Mouse (Mus musculus): ENCODE results near the gene Rmdn3. TPM values are rescaled to one million over a fixed set of nuclear protein-coding genes. Genes with fewer than 3 reads are reported as not detected.
A peak's percentile ranks its signal among the peaks of the same experiment; 100 is the strongest.

Rmdn3 gene
- total and polyA plus RNA-seq, 3 experiments: 41.8 to 59.1 (median 49.9) TPM

DNA sequence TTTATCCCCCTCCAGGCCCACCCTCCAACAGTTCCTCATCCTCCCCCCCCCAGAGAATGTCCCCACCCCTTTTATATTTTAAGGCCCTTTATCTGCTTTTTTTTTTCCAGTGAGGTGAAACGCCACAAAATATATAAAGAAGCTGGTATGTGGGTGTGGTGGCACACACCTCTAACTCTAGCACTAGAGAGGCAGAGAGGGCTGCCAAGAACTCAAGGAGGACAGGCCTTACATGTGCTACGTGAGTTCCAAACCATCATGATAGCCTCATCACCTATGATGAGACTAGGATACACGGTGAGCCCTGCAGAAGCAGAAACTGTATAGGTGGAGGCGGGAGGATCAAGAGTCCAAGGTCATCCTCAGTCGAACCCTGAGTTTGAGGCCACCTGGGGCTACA is 34.1 kb upstream of the Rmdn3 start:
- peaks cover under 1 to 11% of the 10 kb centered on the region in 2 experiments for H3K36me3 ChIP-seq (replicated peaks in 1 of 2; ENCODE audit: control insufficient read depth in 1 of 2, insufficient read depth in 1 of 2, low read length in 1 of 2)
- H3K4me1 ChIP-seq (ENCODE audit: control insufficient read depth in 1 of 2, insufficient read depth in 2 of 2): peaks cover 2 to 11% of the 10 kb centered on the region in 2 experiments; a peak in 2 of 4 replicates
- DNase-seq (ENCODE audit: extremely low read depth): no peak
- in situ Hi-C loops (cut with MboI; ENCODE audit: low pct_ligation_motif_present, low pct_unique_long_range_greater_than_20kb, low sequenced_read_pairs): loop anchor here (10.0 to 25.0 kb wide), 3 partner anchors 46 to 429 kb away; partner anchors contain the start of genes Ccdc9b and Phgr1
- no peaks in the 10 kb centered on the region for H3K79me2 ChIP-seq (replicated peaks; ENCODE audit: control insufficient read depth, extremely low read depth, insufficient read depth, poor library complexity, severe bottlenecking)
- dilution Hi-C loops (cut with MboI; ENCODE audit: extremely low pct_ligation_motif_present, extremely low pct_unique_long_range_greater_than_20kb, low sequenced_read_pairs): no loop called here
- H3K9me3 ChIP-seq (replicated peaks; ENCODE audit: low read length): no peaks in the 10 kb centered on the region
- no peak overlapping the region for H3K9ac ChIP-seq (ENCODE audit: insufficient read depth, low read depth)
- H3K4me2 ChIP-seq (ENCODE audit: insufficient read depth, low read depth, poor library complexity, severe bottlenecking): no peak overlapping the region
- H3K27ac ChIP-seq (ENCODE audit: insufficient read depth, low read depth): no peak overlapping the region
- H3K4me3 ChIP-seq (replicated peaks in 1 of 3; ENCODE audit: low read depth in 2 of 3, low read length in 2 of 3, poor library complexity in 1 of 3): no peak overlapping the region
- no peaks in the 10 kb centered on the region for H3K27me3 ChIP-seq (replicated peaks)
- TF ChIP-seq SIN3A (IDR thresholded peaks at IDR 0.05; ENCODE audit: low read length) (no peak), CHD2 (IDR thresholded peaks at IDR 0.05; ENCODE audit: low read length) (no peak)

DNA sequence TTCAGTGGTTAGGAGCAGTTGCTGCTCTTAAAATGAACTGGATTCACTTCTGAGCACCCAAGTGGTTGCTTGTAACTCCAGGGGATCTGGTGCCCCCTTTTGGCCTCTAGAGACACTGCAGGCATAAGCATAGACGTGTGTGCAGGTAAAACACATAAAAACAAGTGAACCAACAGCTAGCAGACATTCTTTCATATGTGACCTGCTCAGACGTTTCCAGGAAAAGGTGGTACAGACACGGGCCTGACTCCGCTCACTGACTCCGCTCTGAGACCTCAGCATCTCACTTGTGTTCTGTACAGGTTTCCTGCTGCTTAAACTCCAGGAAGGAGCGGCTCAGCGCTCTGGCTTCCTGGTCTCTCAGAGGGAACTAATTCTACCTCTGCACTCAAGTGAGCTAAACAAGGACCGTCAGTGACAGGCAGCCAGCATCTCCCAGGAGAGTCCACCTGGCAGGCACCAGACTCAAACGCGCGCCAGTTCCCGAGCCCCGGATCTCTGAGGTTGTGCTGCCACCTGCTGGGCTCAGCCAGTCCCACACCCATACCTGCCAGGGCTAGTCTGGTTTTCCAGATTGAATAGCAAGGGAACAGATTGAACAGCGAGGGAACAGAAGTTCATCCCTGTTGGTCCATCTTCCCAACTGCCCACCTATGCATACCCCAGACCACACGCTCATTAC is 32.3 kb upstream of the Rmdn3 start:
- in situ Hi-C loops (cut with MboI; ENCODE audit: low pct_ligation_motif_present, low pct_unique_long_range_greater_than_20kb, low sequenced_read_pairs): loop anchor here (5.0 to 25.0 kb wide), 4 partner anchors 64 to 427 kb away; partner anchors contain the start of genes Ccdc9b and Phgr1
- H3K79me2 ChIP-seq (replicated peaks; ENCODE audit: control insufficient read depth, extremely low read depth, insufficient read depth, poor library complexity, severe bottlenecking): no peaks in the 10 kb centered on the region
- H3K4me2 ChIP-seq (ENCODE audit: insufficient read depth, low read depth, poor library complexity, severe bottlenecking): peak overlapping the region; percentile 79
- peak overlapping the region; percentile 3; the same call in 1 of the 2 replicates for H3K9ac ChIP-seq (ENCODE audit: insufficient read depth, low read depth)
- peak; percentile 85 for DNase-seq (ENCODE audit: extremely low read depth)
- no peaks in the 10 kb centered on the region for H3K9me3 ChIP-seq (replicated peaks; ENCODE audit: low read length)
- dilution Hi-C loops (cut with MboI; ENCODE audit: extremely low pct_ligation_motif_present, extremely low pct_unique_long_range_greater_than_20kb, low sequenced_read_pairs): no loop called here
- no peaks in the 10 kb centered on the region for H3K27me3 ChIP-seq (replicated peaks)
- H3K27ac ChIP-seq (ENCODE audit: insufficient read depth, low read depth): peak overlapping the region; percentile 34
- H3K4me1 ChIP-seq (ENCODE audit: control insufficient read depth in 1 of 2, insufficient read depth in 2 of 2): peaks cover 0 to 8% of the 10 kb centered on the region in 2 experiments; a peak in 2 of 4 replicates
- H3K4me3 ChIP-seq (replicated peaks in 1 of 3; ENCODE audit: low read depth in 2 of 3, low read length in 2 of 3, poor library complexity in 1 of 3): peak overlapping the region; percentile 33 to 42 (median 42)
- peaks cover 4 to 27% of the 10 kb centered on the region in 2 experiments for H3K36me3 ChIP-seq (replicated peaks in 1 of 2; ENCODE audit: control insufficient read depth in 1 of 2, insufficient read depth in 1 of 2, low read length in 1 of 2)
- TF ChIP-seq MAX (IDR thresholded peaks at IDR 0.05; ENCODE audit: low read length) (no peak), IRF4 (IDR thresholded peaks at IDR 0.05; ENCODE audit: low read depth, low read length) (peak; percentile 55), MAZ (IDR thresholded peaks at IDR 0.05; ENCODE audit: low read depth, low read length) (no peak), ZNF384 (IDR thresholded peaks at IDR 0.05; ENCODE audit: low read depth, low read length) (no peak), RCOR1 (conservative IDR thresholded peaks at IDR 0.05; ENCODE audit: low read depth, low read length) (no peak), UBTF (IDR thresholded peaks at IDR 0.05; ENCODE audit: low read depth, low read length) (no peak), NELFE (IDR thresholded peaks at IDR 0.05; ENCODE audit: low read depth, low read length) (no peak), SMC3 (IDR thresholded peaks at IDR 0.05; ENCODE audit: low read depth, low read length) (peak; percentile 93), POLR2A (IDR thresholded peaks at IDR 0.05; ENCODE audit: low read depth, low read length) (no peak), TCF12 (IDR thresholded peaks at IDR 0.05; ENCODE audit: low read depth, low read length) (peak; percentile 24; the same call in 1 of the 2 replicates), MYC (IDR thresholded peaks at IDR 0.05; ENCODE audit: low read depth, low read length) (0 out of 2 replicates have a peak, but pooled peaks have one; percentile 2), MEF2A (IDR thresholded peaks at IDR 0.05; ENCODE audit: borderline replicate concordance, low read depth, low read length) (no peak), USF1 (IDR thresholded peaks at IDR 0.05; ENCODE audit: low read depth, low read length) (no peak), JUND (conservative IDR thresholded peaks at IDR 0.05; ENCODE audit: low read depth, low read length) (no peak), NRF1 (IDR thresholded peaks at IDR 0.05; ENCODE audit: low read depth, low read length) (peak; percentile 21; the same call in 1 of the 2 replicates), ZMIZ1 (IDR thresholded peaks at IDR 0.05; ENCODE audit: low read depth, low read length) (no peak), MXI1 (IDR thresholded peaks at IDR 0.05; ENCODE audit: low read depth, low read length) (peak; percentile 45; the same call in 1 of the 2 replicates), CTCF (conservative IDR thresholded peaks at IDR 0.05 in 1 of 2, IDR thresholded peaks at IDR 0.05 in 1 of 2; ENCODE audit: low read depth in 2 of 2, low read length in 2 of 2) (peak; percentile 78 to 97), HCFC1 (IDR thresholded peaks at IDR 0.05; ENCODE audit: low read depth, low read length) (no peak), RAD21 (IDR thresholded peaks at IDR 0.05; ENCODE audit: low read depth, low read length) (peak; percentile 100), KAT2A (IDR thresholded peaks at IDR 0.05; ENCODE audit: insufficient replicate concordance, low read length) (no peak), SIN3A (IDR thresholded peaks at IDR 0.05; ENCODE audit: low read length) (0 out of 2 replicates have a peak, but pooled peaks have one; percentile 19), PAX5 (IDR thresholded peaks at IDR 0.05; ENCODE audit: low read length) (no peak), CHD2 (IDR thresholded peaks at IDR 0.05; ENCODE audit: low read length) (no peak), ETS1 (conservative IDR thresholded peaks at IDR 0.05; ENCODE audit: low read depth, low read length) (no peak), E2F4 (IDR thresholded peaks at IDR 0.05; ENCODE audit: insufficient replicate concordance, low read depth, low read length) (no peak), ZKSCAN1 (IDR thresholded peaks at IDR 0.05; ENCODE audit: borderline replicate concordance, low read depth, low read length) (no peak), POLR2AphosphoS2 (IDR thresholded peaks at IDR 0.05; ENCODE audit: low read depth, low read length) (no peak), TBP (conservative IDR thresholded peaks at IDR 0.05; ENCODE audit: low read depth, low read length) (no peak), USF2 (conservative IDR thresholded peaks at IDR 0.05; ENCODE audit: low read depth, low read length) (no peak), EP300 (IDR thresholded peaks at IDR 0.05; ENCODE audit: low read length) (no peak)
